Mouse (Mus musculus) left cerebral cortex, adult 2 months (tissue): ENCODE data around the gene Cenps. TPM values are rescaled to one million over a fixed set of nuclear protein-coding genes. Genes with fewer than 3 reads are reported as not detected.
"Not testable (repeated sequence)": the region's sequence is repeated elsewhere in the genome, so short reads cannot be mapped to it uniquely, and the experiment has no call there.

ENCODE experiments used
- DNase-seq, 2 experiments: peaks; one replicate each; pipeline ENCODE4 v3.0.0; 2021 to 2022; ENCODE audit warnings: low spot score in 2 of 2, mixed read lengths in 1 of 2; ENCODE audit errors: extremely low spot score in 1 of 2
- H3K27ac ChIP-seq: fragments of 200-600 bp; 2 replicates; pipeline ENCODE4 v1.8.1; 2022
- H3K4me3 ChIP-seq: fragments of 200-600 bp; 2 replicates; pipeline ENCODE4 v1.8.1; 2022
- CTCF ChIP-seq: fragments of 200-600 bp; IDR thresholded peaks from 2 replicates; pipeline ENCODE4 v1.8.1; 2022; ENCODE audit warnings: antibody characterized with exemption, mild to moderate bottlenecking, moderate library complexity
- intact Hi-C: fragments of 180-260 bp; cut with DNase I; formaldehyde crosslinking; loops from one replicate; pipeline ENCODE4 v1.15.1; 2025
- total RNA-seq, 2 experiments: library from RNA; stranded (reverse); gene quantifications; 2 replicates each; pipeline ENCODE4 v1.2.3; 2021

Cenps gene
- total RNA-seq, 2 experiments from 2014 or later, result 30.5 to 32.7 TPM

- no peak for DNase-seq
- Histone ChIP-seq H3K27ac (no peak overlapping the region), H3K4me3 (no peak overlapping the region)
- intact Hi-C loops, result no loop called here
- TF ChIP-seq CTCF, result no peak
Observed at GRCm38 (mm10) chr4:149170394-149170931, 33.0 kb upstream of the Cenps start.

GRCm38 (mm10) chr4:149169926-149170325 lies 32.5 kb upstream of the Cenps start:
- H3K27ac ChIP-seq, DNase-seq, H3K4me3 ChIP-seq: not testable (repeated sequence)
- intact Hi-C loops, result loop anchor here (5.0 kb wide), 1 partner anchor 137 kb away; the partner anchor contains the start of gene Kif1b

- TF ChIP-seq CTCF, result no peak
- no peak for DNase-seq
- Histone ChIP-seq H3K4me3 (no peak overlapping the region), H3K27ac (no peak overlapping the region)
- intact Hi-C loops, result loop anchor here (5.0 kb wide), 1 partner anchor 139 kb away; the partner anchor contains the start of gene Kif1b
Observed at GRCm38 (mm10) chr4:149168016-149168415, 30.6 kb upstream of the Cenps start.

GRCm38 (mm10) chr4:149166957-149167611 lies 29.7 kb upstream of the Cenps start:
- Histone ChIP-seq H3K4me3 (peak overlapping the region; percentile 94), H3K27ac (peak overlapping the region; percentile 20)
- no peak for DNase-seq
- TF ChIP-seq CTCF, result no peak
- intact Hi-C loops, result loop anchor here (5.0 kb wide), 1 partner anchor 140 kb away; the partner anchor contains the start of gene Kif1b

GRCm38 (mm10) chr4:149166215-149166946 lies 29.0 kb upstream of the Cenps start, which contains the start of gene Pgd:
TSS of gene Pgd (minus strand) at chr4:149166771.
- intact Hi-C loops, result loop anchor here (5.0 kb wide), 1 partner anchor 141 kb away; the partner anchor contains the start of gene Kif1b
- H3K27ac ChIP-seq, result peak within 1 kb of the TSS; percentile 86
- peak within 1 kb of the TSS; percentile 94 for H3K4me3 ChIP-seq
- TF ChIP-seq CTCF, result no peak
- peak; percentile 95 to 97 for DNase-seq

GRCm38 (mm10) chr4:149164150-149164549 lies 26.7 kb upstream of the Cenps start:
- TF ChIP-seq CTCF, result peak; percentile 34
- Histone ChIP-seq H3K4me3 (no peak overlapping the region), H3K27ac (no peak overlapping the region)
- no peak for DNase-seq
- intact Hi-C loops, result no loop called here

GRCm38 (mm10) chr4:149163196-149163595 lies 25.8 kb upstream of the Cenps start:
- intact Hi-C loops, result no loop called here
- no peak for TF ChIP-seq CTCF
- Histone ChIP-seq H3K27ac (no peak overlapping the region), H3K4me3 (no peak overlapping the region)
- DNase-seq, result no peak

- DNase-seq, result no peak
- H3K27ac ChIP-seq, result no peak overlapping the region
- no peak overlapping the region for H3K4me3 ChIP-seq
- TF ChIP-seq CTCF, result no peak
- intact Hi-C loops, result no loop called here
Observed at GRCm38 (mm10) chr4:149161166-149161565, 23.7 kb upstream of the Cenps start.

- Histone ChIP-seq H3K27ac (no peak overlapping the region), H3K4me3 (no peak overlapping the region)
- no peak for TF ChIP-seq CTCF
- DNase-seq, result no peak
- intact Hi-C loops, result no loop called here
Observed at GRCm38 (mm10) chr4:149159891-149160290, 22.5 kb upstream of the Cenps start.

- no peak for DNase-seq
- no peak for TF ChIP-seq CTCF
- Histone ChIP-seq H3K27ac (no peak overlapping the region), H3K4me3 (no peak overlapping the region)
- intact Hi-C loops, result no loop called here
Observed at GRCm38 (mm10) chr4:149159203-149159602, 21.8 kb upstream of the Cenps start.

GRCm38 (mm10) chr4:149157415-149157973 lies 20.1 kb upstream of the Cenps start:
- Histone ChIP-seq H3K4me3 (no peak overlapping the region), H3K27ac (no peak overlapping the region)
- TF ChIP-seq CTCF, result no peak
- intact Hi-C loops, result no loop called here
- no peak for DNase-seq

GRCm38 (mm10) chr4:149155711-149156110 lies 18.3 kb upstream of the Cenps start:
- no peak overlapping the region for H3K27ac ChIP-seq
- H3K4me3 ChIP-seq, result no peak overlapping the region
- no peak for TF ChIP-seq CTCF
- intact Hi-C loops, result no loop called here
- no peak for DNase-seq
